Mouse (Mus musculus) fat pad, adult 2 months (tissue): ENCODE data around the gene Dnah10.
A peak's percentile ranks its signal among the peaks of the same experiment; 100 is the strongest.

Experiments used
- DNase-seq: peaks from one replicate; pipeline ENCODE4 v3.0.0-alpha.2; 2011; ENCODE audit warnings: low read depth, low spot score; ENCODE audit errors: extremely low read depth

The Dnah10 gene

GRCm38 (mm10) chr5:124809708-124810366, 85.0 kb downstream of the Dnah10 start:
- no peak for DNase-seq

- DNase-seq, result no peak
Observed at GRCm38 (mm10) chr5:124812466-124812865, 87.6 kb downstream of the Dnah10 start.

- no peak for DNase-seq
Observed at GRCm38 (mm10) chr5:124814797-124815196, 89.9 kb downstream of the Dnah10 start.

GRCm38 (mm10) chr5:124817050-124817449, 92.2 kb downstream of the Dnah10 start:
- DNase-seq, result no peak

- DNase-seq, result no peak
Observed at GRCm38 (mm10) chr5:124822128-124822894, 97.4 kb downstream of the Dnah10 start.

GRCm38 (mm10) chr5:124830331-124830730, 105.4 kb downstream of the Dnah10 start:
- no peak for DNase-seq

- DNase-seq, result no peak
Observed at GRCm38 (mm10) chr5:124835218-124835617, 110.3 kb downstream of the Dnah10 start.

GRCm38 (mm10) chr5:124836075-124836474, 111.2 kb downstream of the Dnah10 start:
- DNase-seq, result no peak

- DNase-seq, result no peak
Observed at GRCm38 (mm10) chr5:124836621-124837020, 111.7 kb downstream of the Dnah10 start.

GRCm38 (mm10) chr5:124840202-124840601, 115.3 kb downstream of the Dnah10 start:
- no peak for DNase-seq

- DNase-seq, result peak; percentile 14
Observed at GRCm38 (mm10) chr5:124840669-124841068, 115.8 kb downstream of the Dnah10 start.

GRCm38 (mm10) chr5:124843386-124843785, 118.5 kb downstream of the Dnah10 start:
- DNase-seq, result no peak

GRCm38 (mm10) chr5:124844929-124845328, 120.0 kb downstream of the Dnah10 start:
- DNase-seq, result no peak

GRCm38 (mm10) chr5:124847014-124847413, 122.1 kb downstream of the Dnah10 start:
- DNase-seq, result no peak

- DNase-seq, result no peak
Observed at GRCm38 (mm10) chr5:124848994-124849393, 124.1 kb downstream of the Dnah10 start.

- DNase-seq, result no peak
Observed at GRCm38 (mm10) chr5:124851572-124851971, 126.7 kb downstream of the Dnah10 start.

- no peak for DNase-seq
Observed at GRCm38 (mm10) chr5:124852294-124852693, 127.4 kb downstream of the Dnah10 start.

- DNase-seq, result no peak
Observed at GRCm38 (mm10) chr5:124853079-124853478, 128.2 kb downstream of the Dnah10 start.

- DNase-seq, result no peak
Observed at GRCm38 (mm10) chr5:124854202-124854601, 129.3 kb downstream of the Dnah10 start.

GRCm38 (mm10) chr5:124860013-124860412, 135.1 kb downstream of the Dnah10 start:
- DNase-seq, result no peak

- no peak for DNase-seq
Observed at GRCm38 (mm10) chr5:124861463-124861862, 136.6 kb downstream of the Dnah10 start.
